Mouse (Mus musculus): ENCODE data around the gene Hap1.

- TF ChIP-seq CTCF (IDR thresholded peaks at IDR 0.05; ENCODE audit: low read depth) (no peak), EP300 (IDR thresholded peaks at IDR 0.05; ENCODE audit: low read depth) (no peak)
Measured at GRCm38 (mm10) chr11:100392958-100393357, 37.0 kb upstream of the Hap1 start.
